Mouse (Mus musculus) stomach, embryonic 14.5 days (tissue): ENCODE results near the gene Pecr. TPM values are rescaled to one million over a fixed set of nuclear protein-coding genes. Genes with fewer than 3 reads are reported as not detected.

Experiments used
- ATAC-seq: fragments of 200-750 bp; cut with Nextera tagmentation; 2 replicates; pipeline ENCODE4 v1.8.0; 2017; ENCODE audit warnings: low read depth, moderate TSS enrichment; ENCODE audit not compliant: insufficient number of reproducible peaks, insufficient read depth, low FRiP score
- H3K27ac ChIP-seq: fragments of 300-500 bp; sonication (generic); 2 replicates; pipeline ENCODE4 v1.5.1; 2014; ENCODE audit warnings: mild to moderate bottlenecking, low read length, moderate library complexity, mixed read lengths
- H3K27me3 ChIP-seq: fragments of 300-500 bp; sonication (generic); 2 replicates; pipeline ENCODE4 v1.6.1; 2014; ENCODE audit warnings: low read length, control low read depth, mixed read lengths; ENCODE audit not compliant: control insufficient read depth, insufficient read depth
- H3K36me3 ChIP-seq: fragments of 300-500 bp; sonication (generic); 2 replicates; pipeline ENCODE4 v1.6.1; 2014; ENCODE audit warnings: mild to moderate bottlenecking, control low read depth, low read length, moderate library complexity, mixed read lengths; ENCODE audit not compliant: control insufficient read depth, insufficient read depth
- H3K4me1 ChIP-seq: fragments of 300-500 bp; sonication (generic); 2 replicates; pipeline ENCODE4 v1.6.1; 2014; ENCODE audit warnings: low read length, control low read depth, mixed read lengths; ENCODE audit not compliant: control insufficient read depth, insufficient read depth
- H3K4me2 ChIP-seq: fragments of 300-500 bp; sonication (generic); replicated peaks from 2 replicates; pipeline ENCODE4 v1.6.1; 2014; ENCODE audit warnings: low read depth, low read length, control low read depth
- H3K4me3 ChIP-seq: fragments of 300-500 bp; sonication (generic); 2 replicates; pipeline ENCODE4 v1.5.1; 2014; ENCODE audit warnings: low read depth, low read length, control low read depth
- H3K9ac ChIP-seq: fragments of 300-500 bp; sonication (generic); replicated peaks from 2 replicates; pipeline ENCODE4 v1.6.1; 2014; ENCODE audit warnings: low read depth, mild to moderate bottlenecking, control low read depth, low read length, moderate library complexity, mixed read lengths
- H3K9me3 ChIP-seq: fragments of 300-500 bp; sonication (generic); 2 replicates; pipeline ENCODE4 v1.6.1; 2016; ENCODE audit warnings: low read depth, low read length, control low read depth; ENCODE audit not compliant: control insufficient read depth
- WGBS: fragments of 180-500 bp; shearing (Covaris S2); extraction: QIAGEN DNeasy Blood & Tissue Kit; methylation state at CpG from one replicate; pipeline ENCODE4 v1.1.7; 2014; 5-methylcytosine and 5-hydroxymethylcytosine counted together
- polyA plus RNA-seq: library from polyadenylated mRNA; unstranded; fragments of >200 nt; fragmentation: Nextera tagmentation; extraction: Ambion mirVana; gene quantifications from 2 replicates; pipeline ENCODE4 v1.2.1, GENCODE M21; 2014

The Pecr gene
- polyA plus RNA-seq, 1 experiment from 2014 or later, result 35.7 TPM

- no peaks in the 10 kb centered on the region for H3K9me3 ChIP-seq
- no peak for ATAC-seq
- whole genome bisulfite sequencing, result 68% methylated on average over 4 of the region's 4 CpGs
- no peaks in the 10 kb centered on the region for H3K27me3 ChIP-seq
- H3K27ac ChIP-seq, result no peak overlapping the region
- no peak overlapping the region for H3K4me3 ChIP-seq
- no peaks in the 10 kb centered on the region for H3K36me3 ChIP-seq
- no peak overlapping the region for H3K9ac ChIP-seq
- no peaks in the 10 kb centered on the region for H3K4me1 ChIP-seq
- H3K4me2 ChIP-seq, result no peak overlapping the region
Measured at GRCm38 (mm10) chr1:72293869-72294663, 10.0 kb upstream of the Pecr start.

- H3K4me1 ChIP-seq, result no peaks in the 10 kb centered on the region
- 89% methylated on average over 2 of the region's 2 CpGs for WGBS
- no peak for ATAC-seq
- no peaks in the 10 kb centered on the region for H3K9me3 ChIP-seq
- no peak overlapping the region for H3K4me3 ChIP-seq
- H3K27me3 ChIP-seq, result no peaks in the 10 kb centered on the region
- H3K9ac ChIP-seq, result no peak overlapping the region
- H3K36me3 ChIP-seq, result no peaks in the 10 kb centered on the region
- no peak overlapping the region for H3K27ac ChIP-seq
- H3K4me2 ChIP-seq, result no peak overlapping the region
Measured at GRCm38 (mm10) chr1:72291925-72292324, 7.8 kb upstream of the Pecr start.

DNA sequence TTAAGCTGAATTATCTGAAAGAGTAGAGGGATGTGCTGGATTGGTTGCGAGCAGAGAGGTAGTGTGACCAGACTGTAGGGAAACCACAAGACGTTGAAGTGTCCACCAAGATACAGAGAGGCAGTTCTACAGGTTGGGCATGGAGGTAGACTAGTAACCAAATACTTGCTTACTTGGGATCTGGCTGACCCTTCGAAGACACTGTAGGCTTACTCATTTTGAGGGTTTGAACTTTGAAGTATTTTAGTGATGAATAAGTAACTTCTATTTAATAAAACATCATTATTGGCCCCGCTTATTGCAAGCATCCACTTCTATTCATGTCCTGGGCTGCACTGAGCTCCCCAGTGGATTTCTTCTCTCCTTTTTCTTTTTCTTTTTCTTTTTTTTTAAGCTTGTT is 7.3 kb upstream of the Pecr start:
- WGBS, result 91% methylated on average over 4 of the region's 4 CpGs
- Histone ChIP-seq H3K27me3 (no peaks in the 10 kb centered on the region), H3K27ac (no peak overlapping the region), H3K4me3 (no peak overlapping the region), H3K9me3 (no peaks in the 10 kb centered on the region), H3K36me3 (no peaks in the 10 kb centered on the region), H3K9ac (no peak overlapping the region), H3K4me1 (no peaks in the 10 kb centered on the region), H3K4me2 (no peak overlapping the region)
- no peak for ATAC-seq

DNA sequence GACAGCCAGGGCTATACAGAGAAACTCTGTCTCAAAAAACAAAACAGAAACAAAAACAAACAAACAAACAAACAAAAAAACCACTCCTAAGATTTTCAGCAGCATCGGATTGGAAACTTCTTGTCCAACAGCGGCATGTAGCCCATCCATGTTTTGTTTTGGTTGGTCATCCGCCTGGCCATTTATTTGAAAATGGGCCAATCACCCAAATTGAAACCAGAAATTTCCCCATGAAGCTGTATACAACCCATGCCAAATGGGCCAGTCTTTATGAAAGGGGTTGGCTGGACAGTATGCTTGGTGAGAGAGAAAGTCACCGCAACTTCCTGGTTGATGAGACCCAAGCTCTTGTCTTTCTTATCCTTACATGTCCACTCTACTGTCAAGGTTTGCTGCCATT is 6.8 kb upstream of the Pecr start:
- Histone ChIP-seq H3K4me3 (no peak overlapping the region), H3K27me3 (no peaks in the 10 kb centered on the region), H3K9ac (no peak overlapping the region), H3K4me1 (no peaks in the 10 kb centered on the region), H3K4me2 (no peak overlapping the region), H3K9me3 (no peaks in the 10 kb centered on the region), H3K27ac (no peak overlapping the region), H3K36me3 (no peaks in the 10 kb centered on the region)
- 94% methylated on average over 4 of the region's 4 CpGs for WGBS
- no peak for ATAC-seq

DNA sequence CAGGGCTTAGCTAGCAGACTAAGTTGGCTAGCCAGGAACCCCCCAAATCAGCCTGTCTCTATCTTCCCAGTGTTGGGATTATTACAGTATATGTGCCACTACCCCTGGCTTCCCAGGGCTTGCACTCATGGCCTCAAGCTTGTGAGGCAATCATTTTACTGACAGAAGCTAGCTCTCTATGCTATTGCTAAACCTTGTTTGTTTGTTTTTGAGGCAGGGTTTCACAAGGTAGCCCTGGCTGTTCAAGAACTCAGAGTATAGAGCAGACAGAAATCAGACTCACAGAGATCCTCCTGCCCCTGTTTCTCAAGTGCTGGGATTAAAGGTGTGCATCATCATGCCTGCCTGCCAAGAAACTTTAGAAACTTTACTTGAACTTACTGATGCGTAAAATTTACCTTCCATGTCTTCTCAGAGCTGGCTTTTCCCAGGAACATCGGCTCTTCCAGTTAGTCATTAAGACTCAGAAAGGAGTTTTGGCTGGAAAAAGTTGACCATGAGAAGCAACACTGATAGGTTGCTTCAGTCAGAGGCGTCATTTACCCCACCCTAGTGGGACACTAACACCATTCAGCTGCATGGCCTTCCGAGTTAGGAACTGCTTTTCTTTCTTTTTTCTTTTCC is 4.5 kb upstream of the Pecr start:
- Histone ChIP-seq H3K9me3 (no peaks in the 10 kb centered on the region), H3K27ac (no peak overlapping the region), H3K4me1 (no peaks in the 10 kb centered on the region), H3K4me3 (no peak overlapping the region), H3K27me3 (no peaks in the 10 kb centered on the region), H3K4me2 (no peak overlapping the region), H3K36me3 (no peaks in the 10 kb centered on the region), H3K9ac (no peak overlapping the region)
- 85% methylated on average over 4 of the region's 4 CpGs for WGBS
- no peak for ATAC-seq

DNA sequence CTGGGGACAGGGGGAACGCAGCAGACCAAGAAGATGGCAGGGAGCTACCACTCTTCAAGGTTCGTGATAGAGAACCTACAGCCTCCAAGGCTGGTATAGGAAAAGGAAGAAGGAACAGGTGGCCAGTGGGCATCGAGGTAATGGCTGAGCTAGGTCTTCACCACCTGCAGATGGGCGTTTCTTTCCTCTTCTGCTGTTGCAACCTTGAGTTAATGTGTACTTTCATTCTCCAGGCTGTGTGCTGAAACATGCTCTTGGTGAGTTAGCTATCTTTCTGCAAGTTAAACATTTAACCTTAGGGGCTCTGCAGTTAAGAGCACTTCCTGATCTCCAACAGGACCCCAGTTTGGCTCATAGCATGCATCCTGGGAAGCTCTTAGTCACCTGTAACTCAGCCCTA is 3.8 kb upstream of the Pecr start:
- Histone ChIP-seq H3K4me3 (no peak overlapping the region), H3K9me3 (no peaks in the 10 kb centered on the region), H3K27me3 (no peaks in the 10 kb centered on the region), H3K27ac (no peak overlapping the region), H3K9ac (no peak overlapping the region), H3K4me2 (no peak overlapping the region), H3K4me1 (no peaks in the 10 kb centered on the region), H3K36me3 (no peaks in the 10 kb centered on the region)
- WGBS, result 76% methylated on average over 4 of the region's 4 CpGs
- ATAC-seq, result no peak

- H3K4me3 ChIP-seq, result no peak overlapping the region
- H3K27ac ChIP-seq, result no peak overlapping the region
- H3K36me3 ChIP-seq, result no peaks in the 10 kb centered on the region
- 36% methylated on average over 5 of the region's 5 CpGs for WGBS
- no peaks in the 10 kb centered on the region for H3K27me3 ChIP-seq
- H3K4me2 ChIP-seq, result no peak overlapping the region
- peaks cover 3% of the 10 kb centered on the region; the same call in 1 of the 2 replicates for H3K4me1 ChIP-seq
- ATAC-seq, result no peak
- H3K9me3 ChIP-seq, result no peaks in the 10 kb centered on the region
- no peak overlapping the region for H3K9ac ChIP-seq
Measured at GRCm38 (mm10) chr1:72286904-72287303, 2.8 kb upstream of the Pecr start.

- ATAC-seq, result no peak
- 4% methylated on average over 5 of the region's 5 CpGs for WGBS
Measured at GRCm38 (mm10) chr1:72284539-72284938, 425 bp upstream of the Pecr start.

More at GRCm38 (mm10) chr1:72284539-72284938, 425 bp upstream of the Pecr start:
- peak overlapping the region; percentile 80 for H3K4me2 ChIP-seq
- H3K4me3 ChIP-seq, result peak overlapping the region; percentile 45
- H3K27me3 ChIP-seq, result no peaks in the 10 kb centered on the region
- no peak overlapping the region for H3K9ac ChIP-seq
- H3K9me3 ChIP-seq, result no peaks in the 10 kb centered on the region
- H3K27ac ChIP-seq, result no peak overlapping the region
- H3K4me1 ChIP-seq, result peaks cover 3% of the 10 kb centered on the region; the same call in 1 of the 2 replicates
- H3K36me3 ChIP-seq, result no peaks in the 10 kb centered on the region
